Mouse (Mus musculus) liver (tissue): Measurements from ENCODE around the gene Mon2.

Experiments
- DNase-seq: peaks from one replicate; pipeline ENCODE4 v3.0.0-alpha.2; 2020; ENCODE audit warnings: mixed read lengths

Gene Mon2

GRCm38 (mm10) chr10:122960738-122961137 is 115.6 kb downstream of the Mon2 start:
- DNase-seq: no peak

GRCm38 (mm10) chr10:122960216-122960615 is 116.1 kb downstream of the Mon2 start:
- no peak for DNase-seq

- no peak for DNase-seq
Observed at GRCm38 (mm10) chr10:122958699-122959098, 117.6 kb downstream of the Mon2 start.

GRCm38 (mm10) chr10:122957918-122958317 is 118.4 kb downstream of the Mon2 start:
- DNase-seq: no peak

GRCm38 (mm10) chr10:122953576-122953975 is 122.7 kb downstream of the Mon2 start:
- DNase-seq: no peak

GRCm38 (mm10) chr10:122950966-122951365 is 125.3 kb downstream of the Mon2 start:
- no peak for DNase-seq

- DNase-seq: no peak
Observed at GRCm38 (mm10) chr10:122944888-122945287, 131.4 kb downstream of the Mon2 start.

GRCm38 (mm10) chr10:122943824-122944223 is 132.5 kb downstream of the Mon2 start:
- DNase-seq: no peak

- DNase-seq: no peak
Observed at GRCm38 (mm10) chr10:122942771-122943170, 133.5 kb downstream of the Mon2 start.
